Mouse (Mus musculus) layer of hippocampus, postnatal 14 days (tissue): ENCODE data around the gene Bet1l. TPM values are rescaled to one million over a fixed set of nuclear protein-coding genes. Genes with fewer than 3 reads are reported as not detected.

Source experiments
- DNase-seq, 2 experiments: peaks; one replicate each; pipeline ENCODE4 v3.0.0; 2021 to 2022; ENCODE audit warnings: low spot score in 2 of 2, mixed read lengths in 1 of 2
- total RNA-seq, 2 experiments: library from RNA; stranded (reverse); gene quantifications; 2 replicates each; pipeline ENCODE4 v1.2.3; 2021

Bet1l gene
- total RNA-seq, 2 experiments from 2014 or later: 28.4 to 29.5 TPM

DNA sequence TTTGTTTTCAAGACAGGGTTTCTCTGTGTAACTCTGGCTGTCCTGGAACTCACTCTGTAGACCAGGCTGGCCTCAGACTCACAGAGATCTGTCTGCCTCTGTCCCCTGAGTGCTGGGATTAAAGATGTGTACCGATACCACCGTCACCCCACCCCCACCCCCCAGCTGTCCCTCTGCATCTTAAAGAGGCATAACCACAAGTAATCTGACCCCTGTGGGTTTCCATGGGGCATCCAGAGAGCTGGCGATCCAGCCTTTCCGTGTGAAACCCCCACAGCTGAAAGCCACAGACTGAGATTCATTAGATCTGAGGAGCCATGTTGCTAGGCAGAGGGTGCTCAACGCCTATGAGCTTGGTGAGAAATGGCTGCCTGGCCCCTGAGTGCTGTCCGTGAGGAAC lies 2.6 kb upstream of the Bet1l start:
- no peak for DNase-seq

DNA sequence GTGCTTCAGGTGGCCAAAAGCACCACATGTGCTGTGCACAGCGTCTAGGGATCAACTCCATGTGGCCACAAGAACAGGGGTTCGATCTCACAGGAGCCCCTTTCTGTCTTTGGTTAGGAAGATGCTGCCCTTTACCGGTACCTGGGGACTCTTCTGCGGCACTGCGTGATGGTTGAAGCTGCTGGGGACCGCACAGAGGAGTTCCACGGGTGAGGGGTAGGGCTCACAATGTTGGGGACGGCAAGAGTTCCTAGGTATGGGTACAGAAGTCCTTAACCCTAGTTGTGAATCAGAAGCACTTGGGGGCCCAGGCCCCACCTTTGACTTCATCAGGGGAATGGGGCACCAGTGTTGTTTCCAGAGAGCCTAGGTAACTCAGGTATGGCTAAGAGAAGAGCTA lies 1.4 kb upstream of the Bet1l start:
- DNase-seq: no peak

DNA sequence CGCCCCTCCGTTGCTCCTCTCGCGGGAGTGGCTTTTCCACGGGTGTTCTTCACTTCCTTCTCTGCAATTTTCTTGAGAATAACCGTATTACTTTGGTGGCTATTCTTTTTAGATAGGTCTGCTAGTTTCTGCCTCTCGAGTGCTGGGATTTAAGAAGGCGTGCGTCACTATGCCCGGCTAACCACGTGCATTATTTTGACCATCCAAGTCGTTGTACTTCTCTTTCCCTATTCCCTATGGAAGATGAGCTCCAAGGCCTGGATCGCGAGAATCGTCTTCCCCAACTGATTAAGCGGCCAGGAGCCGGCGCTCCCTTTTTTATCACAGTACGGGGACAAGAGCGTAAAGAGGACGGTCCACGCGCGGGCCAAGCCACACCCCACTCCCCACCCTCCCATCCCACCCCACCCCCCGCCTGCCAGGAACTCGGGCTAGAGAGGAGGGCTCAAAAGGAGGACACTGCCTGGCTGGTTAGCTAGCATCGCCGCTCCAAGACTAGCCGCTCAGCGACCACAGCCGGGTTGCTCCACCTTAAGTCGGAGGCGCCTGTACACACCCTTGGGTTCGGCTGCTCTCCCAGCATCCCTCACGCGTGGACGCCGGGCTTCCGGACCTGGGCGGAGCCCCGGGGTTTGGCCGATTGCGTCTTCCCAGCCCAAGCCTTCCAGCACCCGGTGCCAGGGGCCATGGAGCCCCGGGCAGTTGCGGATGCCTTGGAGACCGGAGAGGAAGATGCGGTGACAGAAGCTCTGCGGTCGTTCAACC lies 410 bp downstream of the Bet1l start, which contains the start of gene Ric8a:
Ric8a (plus strand) TSS at position 173 of the 765 bp plus-strand sequence.
- peak; percentile 81 to 86 for DNase-seq

DNA sequence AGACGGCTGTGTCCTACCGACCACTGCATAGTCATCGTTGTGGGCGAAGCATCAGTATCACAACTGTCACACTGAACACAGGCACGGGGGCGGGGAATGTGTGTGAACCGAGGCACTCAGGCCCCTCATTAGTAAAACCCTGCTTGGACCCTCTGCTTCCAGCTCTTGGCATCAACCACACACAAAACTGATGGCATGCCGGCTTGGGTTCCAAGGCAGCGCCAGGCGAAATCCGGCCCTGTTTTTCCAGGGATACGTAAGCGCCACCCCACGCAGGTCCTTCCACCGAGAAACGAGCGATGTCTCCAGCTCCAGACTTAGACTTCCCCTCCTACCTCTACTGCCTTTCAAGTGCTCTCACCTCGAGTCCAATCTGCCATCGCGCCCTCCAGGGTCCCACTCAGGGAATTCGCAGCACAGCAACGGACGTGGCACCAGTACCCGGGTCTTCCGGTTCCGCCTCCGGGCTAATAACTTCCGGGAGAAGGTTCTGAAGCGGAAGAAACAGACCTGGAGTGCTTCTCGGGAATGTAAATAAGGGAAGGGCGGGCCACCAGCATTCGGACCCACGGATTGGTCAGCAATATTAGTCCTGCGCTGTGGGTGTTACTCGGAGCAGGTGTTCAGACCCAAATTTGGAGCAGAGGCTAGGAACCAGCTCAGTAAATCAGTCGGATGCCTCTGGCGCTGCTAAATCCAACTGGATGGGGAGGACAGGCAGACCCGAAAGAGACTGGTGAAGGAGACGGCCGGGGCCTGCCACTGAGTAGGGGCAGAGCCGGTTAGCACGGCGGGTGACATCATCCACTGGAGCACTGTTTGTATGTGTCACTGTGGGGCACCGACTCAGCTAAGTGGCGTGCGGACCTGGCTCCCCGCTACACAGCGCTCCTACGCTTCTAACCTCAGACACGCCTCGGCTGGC lies 1.3 kb downstream of the Bet1l start, which contains the start of gene Gm45785:
Gm45785 (minus strand) TSS at position 472 of the 925 bp plus-strand sequence.
- DNase-seq: peak; percentile 76 to 89

DNA sequence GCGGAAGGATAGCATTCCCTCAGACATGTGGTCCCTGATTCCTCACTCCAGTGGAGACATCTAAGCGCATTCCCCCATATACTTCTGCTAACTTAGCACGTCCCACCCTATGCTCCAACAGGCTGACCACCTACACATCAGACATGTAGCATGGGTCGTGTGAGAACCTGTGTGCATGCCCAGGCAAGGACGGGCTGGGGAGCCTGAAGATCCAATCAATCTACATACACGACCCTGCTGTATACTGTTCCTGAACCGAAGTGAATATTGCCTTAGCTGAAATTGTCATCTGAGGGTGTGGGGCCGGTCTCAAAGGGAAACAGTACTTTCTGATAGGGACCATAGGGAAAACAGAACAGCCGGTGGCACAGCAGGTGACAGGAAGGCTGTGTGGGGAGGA lies 2.2 kb downstream of the Bet1l start:
- DNase-seq: no peak

DNA sequence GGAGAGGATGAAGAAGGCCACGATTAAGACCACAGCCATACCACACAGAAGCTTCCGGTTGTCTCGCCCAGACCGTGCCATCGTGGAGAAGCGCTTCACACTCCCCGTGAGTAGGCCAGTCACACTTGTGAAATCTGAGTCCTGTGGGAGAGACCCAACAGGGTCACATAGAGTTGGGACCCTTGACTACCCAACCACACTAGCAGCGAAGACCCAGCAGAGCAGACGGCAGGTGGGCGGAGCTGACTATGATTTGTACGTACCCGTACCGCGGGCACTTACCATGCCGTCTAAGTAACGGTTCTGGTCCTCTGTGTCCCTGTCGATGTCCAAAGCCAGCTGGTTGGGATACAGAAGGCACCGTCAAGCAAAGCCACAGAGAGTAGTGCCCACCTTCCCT lies 2.9 kb downstream of the Bet1l start:
- DNase-seq: no peak

DNA sequence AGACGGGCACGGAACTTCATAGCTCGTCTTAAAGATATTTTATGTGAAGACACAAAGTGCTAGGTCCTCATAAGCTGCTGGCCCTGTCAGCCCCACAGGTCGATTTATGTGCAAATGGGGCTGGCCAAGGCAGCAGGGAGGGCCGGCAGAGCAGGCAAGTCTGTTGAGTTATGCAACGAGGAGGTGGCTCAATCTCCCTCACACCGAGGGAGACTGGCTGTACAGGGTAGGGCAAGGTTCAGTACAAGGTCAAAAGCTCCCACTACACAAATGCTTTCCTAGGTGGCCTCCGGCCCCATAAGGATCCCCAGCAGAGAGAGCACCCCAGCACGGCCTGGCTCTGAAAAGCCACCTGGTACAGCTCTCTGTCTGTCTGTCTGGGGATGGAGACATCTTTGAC lies 4.0 kb downstream of the Bet1l start:
- no peak for DNase-seq

DNA sequence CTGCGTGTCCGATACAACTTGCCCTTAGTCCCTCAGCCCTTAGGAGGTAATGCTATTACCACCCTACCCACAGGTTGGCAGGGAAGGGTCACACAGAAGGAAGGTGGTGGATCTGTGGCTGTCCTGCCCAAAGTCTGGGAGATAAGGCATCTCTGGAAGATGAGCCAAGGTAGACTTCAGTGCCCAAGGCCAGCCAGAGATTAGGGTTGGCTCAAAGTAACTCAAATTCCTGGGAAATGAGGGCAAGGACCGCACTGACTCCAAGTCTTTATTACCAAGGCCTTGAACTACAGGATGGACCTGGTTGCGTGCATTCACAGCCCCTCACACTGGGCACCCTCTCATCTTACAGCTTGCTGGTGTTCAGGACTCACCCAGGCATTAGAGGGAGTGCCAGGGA lies 5.5 kb downstream of the Bet1l start:
- no peak for DNase-seq

DNA sequence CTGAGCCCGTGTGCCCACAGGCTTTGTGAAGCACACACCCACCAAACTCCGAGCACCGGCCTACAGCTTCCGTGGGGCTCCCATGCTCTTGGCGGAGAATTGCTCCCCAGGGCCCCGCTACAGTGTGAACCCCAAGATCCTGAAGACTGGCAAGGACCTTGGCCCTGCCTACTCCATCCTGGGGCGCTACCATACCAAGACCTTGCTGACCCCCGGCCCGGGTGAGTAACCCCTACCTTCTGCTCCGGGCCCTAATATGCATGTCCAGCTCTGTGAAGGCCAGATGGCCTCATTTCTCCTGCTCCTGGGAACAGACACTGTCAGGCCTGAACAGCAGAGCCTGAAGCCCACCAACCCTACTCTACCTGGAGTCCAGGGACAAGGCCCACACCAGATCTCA lies 8.8 kb downstream of the Bet1l start:
- no peak for DNase-seq

DNA sequence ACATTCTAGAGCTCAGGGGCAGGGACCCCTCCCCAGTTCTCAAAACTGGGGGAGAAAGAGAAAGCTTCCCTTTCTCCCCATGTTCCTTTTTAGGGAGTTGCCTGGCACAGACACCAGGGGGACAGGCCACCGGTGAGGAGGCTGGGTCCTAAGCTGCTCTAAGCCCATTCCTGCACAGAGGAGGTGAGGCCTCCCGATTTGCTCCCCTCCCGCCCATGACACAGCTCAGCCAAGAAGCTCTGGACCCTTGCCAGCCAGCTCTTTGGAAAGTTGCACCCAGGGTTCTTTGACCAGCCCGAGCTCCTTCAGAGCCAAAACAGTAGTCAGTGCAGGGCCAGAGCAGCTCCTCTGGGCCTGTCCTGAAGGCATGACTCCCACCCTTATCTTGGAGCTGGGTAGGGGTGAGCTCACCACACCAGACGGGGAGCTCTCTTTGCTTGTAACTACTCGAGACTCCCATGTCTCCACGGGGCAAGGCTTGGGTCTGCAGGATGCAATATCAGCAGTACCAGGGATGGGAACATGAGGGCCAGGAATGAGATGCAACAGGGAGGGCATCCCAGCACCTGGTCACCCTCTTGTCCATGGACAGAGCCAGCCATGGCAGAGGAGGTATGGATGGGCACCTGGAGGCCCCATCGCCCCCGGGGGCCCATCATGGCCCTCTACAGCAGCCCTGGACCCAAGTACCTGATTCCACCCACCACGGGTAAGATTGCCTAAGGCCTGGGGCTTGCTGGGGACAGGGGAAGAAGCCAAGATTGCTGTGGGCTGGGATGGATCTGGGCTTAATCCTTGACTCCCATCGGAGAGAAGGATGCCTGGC lies 9.4 kb downstream of the Bet1l start, which contains the start of gene Odf3:
Odf3 (plus strand) TSS at position 51 of the 826 bp plus-strand sequence.
- peak in 1 of 2 experiments; percentile 41 for DNase-seq

DNA sequence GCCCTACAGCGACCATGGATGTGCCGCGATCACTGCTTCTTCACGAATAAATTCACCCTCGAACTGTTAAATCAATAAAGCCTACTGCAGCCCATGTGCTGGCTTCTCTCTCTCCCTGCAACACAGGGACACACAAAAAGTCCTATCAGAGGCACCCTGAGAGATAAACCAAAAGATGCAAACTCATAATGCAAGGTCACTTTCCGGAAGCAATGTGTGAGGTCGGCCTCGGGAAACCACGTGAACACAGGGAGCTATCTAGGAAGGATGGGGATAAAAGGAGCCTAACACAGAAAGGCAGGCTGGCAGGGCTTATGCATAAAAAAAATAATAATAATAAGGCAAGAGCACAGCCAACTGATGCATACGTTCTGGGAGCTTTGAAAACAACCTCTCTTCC lies 10.7 kb downstream of the Bet1l start:
- DNase-seq: no peak

DNA sequence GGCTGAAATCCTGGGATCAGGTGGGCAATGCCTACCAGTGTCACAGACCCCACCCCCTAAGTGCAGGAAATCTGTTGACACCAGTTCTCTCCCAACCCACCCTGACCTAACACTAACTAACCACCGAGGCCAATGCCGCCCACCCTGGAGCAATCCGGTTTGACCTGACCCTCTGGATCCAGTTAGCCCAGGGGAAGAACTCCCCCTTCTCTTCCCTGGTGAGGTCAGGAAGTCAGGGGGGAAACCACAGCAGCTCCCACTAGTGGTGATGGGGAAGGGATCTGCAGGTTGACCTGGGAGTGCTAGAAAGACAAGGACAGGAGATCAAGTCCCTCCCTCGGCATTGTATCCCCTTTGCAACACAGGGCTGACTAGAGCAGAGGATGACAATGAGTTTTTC lies 11.7 kb downstream of the Bet1l start:
- no peak for DNase-seq

DNA sequence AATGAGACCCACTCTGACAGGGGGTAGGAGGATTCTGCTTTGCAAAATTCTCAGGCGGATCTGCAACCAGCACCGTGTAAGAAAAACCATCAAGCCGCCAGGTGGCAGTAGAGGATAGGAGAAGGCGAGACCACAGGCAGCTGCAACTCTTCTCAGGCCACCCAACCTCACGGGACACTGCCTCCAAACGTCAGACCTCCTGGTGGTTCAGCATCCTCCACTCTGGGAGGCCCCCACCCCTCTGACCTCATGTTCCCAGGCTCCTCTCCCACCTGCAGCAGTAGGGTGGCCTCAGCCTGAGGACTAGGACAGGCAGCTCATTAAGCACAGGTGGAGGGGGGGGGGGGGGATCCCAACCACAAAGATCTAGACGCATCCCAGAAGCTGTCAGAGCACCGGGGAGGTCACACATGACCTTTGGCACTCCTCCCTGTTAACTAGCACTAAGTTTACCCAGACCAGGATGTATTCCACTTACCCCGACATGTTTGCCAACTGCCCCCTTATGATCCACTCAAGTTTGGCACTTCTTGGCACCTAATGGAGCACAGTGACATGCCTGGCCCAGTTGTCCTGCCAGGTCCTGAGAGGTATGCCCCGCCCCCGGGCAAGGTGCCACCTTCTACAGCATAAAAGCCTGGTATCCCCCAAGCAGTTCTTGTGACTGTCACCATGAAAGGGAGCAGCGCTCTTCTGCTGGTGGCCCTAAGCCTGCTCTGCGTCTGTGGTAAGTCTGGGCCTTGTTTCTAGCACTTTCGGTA lies 12.3 kb downstream of the Bet1l start, which contains the start of gene Scgb1c1:
Scgb1c1 (plus strand) TSS at position 643 of the 761 bp plus-strand sequence.
- peak; percentile 90 for DNase-seq

DNA sequence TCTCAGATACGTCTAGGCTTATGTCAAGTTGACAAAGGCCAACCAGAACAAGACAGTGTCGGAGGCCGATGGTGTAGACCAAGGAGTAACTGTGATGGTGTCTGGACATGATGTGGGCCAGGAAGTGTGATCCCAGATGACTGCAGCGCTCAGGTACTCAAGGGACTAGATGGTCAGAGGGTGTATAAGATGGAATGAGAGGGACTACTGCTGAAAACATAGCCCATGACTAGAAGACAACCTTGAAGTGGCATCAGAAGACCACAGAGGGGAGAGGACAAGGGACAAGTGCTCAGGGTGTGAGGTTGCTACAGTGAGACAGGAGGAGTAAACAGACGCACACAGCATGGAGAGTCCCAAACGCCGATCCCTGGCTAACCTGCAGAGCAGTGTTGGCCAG lies 13.6 kb downstream of the Bet1l start:
- no peak for DNase-seq

DNA sequence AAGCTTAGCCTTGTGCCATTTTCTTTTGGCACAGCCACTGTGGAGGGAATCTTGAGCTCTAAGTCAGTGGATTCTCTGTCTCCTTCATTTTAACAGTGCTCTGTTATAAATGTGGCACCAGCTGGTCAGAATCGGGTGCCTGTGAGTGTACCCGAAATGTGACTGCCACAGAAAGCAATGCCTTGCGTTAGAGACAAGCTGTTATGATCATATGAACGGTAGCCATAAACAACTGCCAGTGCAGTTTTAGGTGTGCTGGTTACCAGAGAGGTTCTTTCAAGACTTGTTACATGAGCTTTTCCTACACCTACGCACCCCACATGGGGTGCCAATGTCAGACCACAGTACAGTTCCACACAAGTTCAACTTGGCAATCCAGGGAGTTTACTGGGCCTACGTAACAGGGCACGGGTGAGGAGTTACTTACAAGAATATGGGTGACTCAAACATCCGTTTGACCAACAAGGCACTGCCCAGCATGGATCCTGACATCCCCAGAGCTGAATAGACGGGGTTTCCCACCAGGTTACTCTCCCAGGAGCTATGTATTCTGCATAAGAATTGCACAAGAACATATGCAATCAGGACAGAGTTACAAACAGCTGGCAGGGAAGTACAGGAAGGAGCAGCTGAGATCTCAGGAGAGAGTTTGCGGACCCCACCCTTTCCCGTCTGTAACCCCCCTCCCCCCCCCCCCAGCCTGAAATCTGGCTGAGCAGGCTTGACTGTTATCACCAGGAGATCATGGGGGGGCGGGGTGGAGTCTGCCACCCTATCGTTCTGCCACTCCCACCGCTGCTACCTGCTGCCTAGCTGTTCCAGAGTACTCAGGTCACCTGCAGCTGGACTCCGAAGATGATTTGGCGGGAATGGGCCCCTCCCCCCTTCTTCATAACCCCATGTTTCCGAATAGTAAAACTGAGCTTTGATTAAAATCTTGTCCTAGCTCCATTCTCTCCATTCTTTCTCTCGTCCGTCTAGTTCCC lies 16.3 kb downstream of the Bet1l start:
- DNase-seq: no peak

DNA sequence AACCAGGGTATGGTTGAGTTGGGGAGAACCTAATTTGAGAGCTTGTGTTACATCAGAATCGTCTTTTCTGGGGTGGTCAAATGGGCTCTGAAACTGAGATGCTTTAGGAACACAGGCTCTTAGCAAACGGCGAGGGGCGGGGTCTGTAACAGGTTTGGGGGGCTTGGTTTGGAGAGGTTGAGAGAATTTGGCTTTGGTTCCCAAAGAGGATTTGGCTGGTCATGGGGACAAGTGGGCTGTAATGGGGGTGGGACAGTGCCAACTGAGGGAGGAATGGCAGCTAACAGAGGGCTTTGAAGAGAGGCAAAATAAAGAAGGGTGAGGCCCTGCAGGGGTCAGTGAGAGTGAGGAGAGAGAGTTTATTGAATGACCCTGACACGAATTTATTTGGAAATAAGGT lies 17.8 kb downstream of the Bet1l start:
- DNase-seq: no peak

DNA sequence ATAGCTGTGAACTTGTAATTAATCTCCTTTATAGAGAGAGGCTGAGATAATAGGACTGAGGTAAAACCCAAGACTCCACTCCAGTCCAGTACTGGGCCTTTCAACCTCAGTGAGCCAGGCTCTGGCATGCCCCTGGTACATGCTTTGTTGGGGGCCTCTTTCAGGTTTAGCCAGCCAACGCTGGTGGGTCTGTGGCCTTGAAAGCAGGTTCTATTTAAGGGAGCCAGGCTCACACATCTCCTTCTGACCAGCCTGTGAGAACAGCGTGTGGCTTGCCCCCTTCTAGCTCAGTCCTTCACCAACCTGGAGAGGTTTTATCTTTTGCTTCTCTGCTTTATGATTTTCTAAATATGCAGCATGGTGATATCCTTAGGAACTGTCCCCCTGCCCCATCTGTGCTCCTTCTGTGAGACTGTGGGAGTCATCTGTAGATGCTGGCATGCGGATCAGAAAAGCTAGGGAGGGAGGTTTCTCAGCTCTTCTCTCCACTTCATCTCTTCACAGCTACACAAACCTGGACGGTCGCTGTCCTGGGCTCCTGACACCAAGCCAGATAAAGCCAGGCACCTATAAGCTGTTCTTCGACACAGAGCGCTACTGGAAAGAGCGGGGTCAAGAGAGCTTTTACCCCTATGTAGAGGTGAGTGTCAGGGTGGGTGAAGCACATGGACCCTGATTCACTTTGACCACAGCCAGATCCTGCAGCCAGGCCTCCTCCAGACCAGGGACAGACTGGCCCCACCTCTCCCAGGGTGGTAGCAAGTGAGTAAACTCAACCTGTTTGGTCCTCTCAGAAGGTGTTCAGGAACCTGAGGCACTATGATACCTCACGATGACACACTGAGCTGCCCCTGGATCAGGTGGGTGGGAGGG lies 20.9 kb downstream of the Bet1l start:
- peak; percentile 39 to 69 for DNase-seq

DNA sequence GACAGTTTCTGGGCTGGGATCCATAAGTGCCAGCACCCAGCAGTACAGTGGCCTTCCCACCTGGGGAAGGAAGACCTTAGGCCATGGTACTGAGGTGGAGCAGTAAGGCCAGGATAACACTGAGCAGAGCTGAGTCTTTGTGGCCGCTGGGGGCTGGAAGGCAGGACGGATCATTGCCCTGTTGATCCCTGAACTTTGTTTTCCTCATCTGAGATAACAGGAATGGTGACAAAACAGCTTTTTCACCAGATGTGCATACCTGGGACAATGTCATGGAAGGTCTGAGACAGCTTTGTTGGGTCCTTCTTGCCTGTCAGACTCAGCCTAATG lies 21.7 kb downstream of the Bet1l start:
- DNase-seq: no peak
